Mouse (Mus musculus): ENCODE data around the gene Rabepk. TPM values are rescaled to one million over a fixed set of nuclear protein-coding genes. Genes with fewer than 3 reads are reported as not detected.
A peak's percentile ranks its signal among the peaks of the same experiment; 100 is the strongest.
"Not testable (repeated sequence)": the region's sequence is repeated elsewhere in the genome, so short reads cannot be mapped to it uniquely, and the experiment has no call there.

Rabepk gene
- polyA plus RNA-seq, 1 experiment from 2014 or later: 33.4 TPM

DNA sequence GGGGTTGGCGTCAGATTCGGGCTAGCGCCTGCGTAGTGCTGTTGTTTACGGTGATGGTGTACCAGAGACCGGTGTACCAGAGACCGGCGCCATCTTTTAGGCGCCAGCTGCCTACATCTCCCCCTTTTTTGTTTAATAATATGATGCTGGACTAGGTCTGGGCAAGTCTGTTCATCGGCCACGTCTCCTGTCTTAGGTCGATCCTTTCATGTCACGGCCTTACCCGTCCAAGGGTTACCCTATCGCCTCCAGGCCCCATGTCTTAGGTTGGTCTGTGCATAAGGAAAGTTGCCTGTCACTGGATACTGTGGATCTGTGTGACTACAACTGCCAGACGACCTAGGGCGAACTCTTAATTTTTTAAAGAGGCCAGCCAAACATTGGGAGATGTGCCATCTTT, 30.4 kb upstream of the Rabepk start:
- H3K9ac ChIP-seq (ENCODE audit: low read length); H3K27me3 ChIP-seq (ENCODE audit: control insufficient read depth, insufficient read depth, low read length); H3K36me3 ChIP-seq (ENCODE audit: control insufficient read depth, insufficient read depth, low read length); H3K9me3 ChIP-seq (replicated peaks; ENCODE audit: control insufficient read depth, low read length); H3K4me1 ChIP-seq (ENCODE audit: control insufficient read depth, insufficient read depth, low read length); ATAC-seq (ENCODE audit: insufficient read depth, low FRiP score); H3K27ac ChIP-seq (ENCODE audit: low read length); H3K4me2 ChIP-seq (ENCODE audit: low read depth, low read length); H3K4me3 ChIP-seq (replicated peaks; ENCODE audit: low read length): not testable (repeated sequence)
- 94% methylated on average over 17 of the region's 17 CpGs for WGBS

GRCm38 (mm10) chr2:34828026-34828425, 28.3 kb upstream of the Rabepk start:
- no peak overlapping the region for H3K27ac ChIP-seq (ENCODE audit: low read length)
- no peak for ATAC-seq (ENCODE audit: insufficient read depth, low FRiP score)
- WGBS: 73% methylated on average over 1 of the region's 1 CpGs

DNA sequence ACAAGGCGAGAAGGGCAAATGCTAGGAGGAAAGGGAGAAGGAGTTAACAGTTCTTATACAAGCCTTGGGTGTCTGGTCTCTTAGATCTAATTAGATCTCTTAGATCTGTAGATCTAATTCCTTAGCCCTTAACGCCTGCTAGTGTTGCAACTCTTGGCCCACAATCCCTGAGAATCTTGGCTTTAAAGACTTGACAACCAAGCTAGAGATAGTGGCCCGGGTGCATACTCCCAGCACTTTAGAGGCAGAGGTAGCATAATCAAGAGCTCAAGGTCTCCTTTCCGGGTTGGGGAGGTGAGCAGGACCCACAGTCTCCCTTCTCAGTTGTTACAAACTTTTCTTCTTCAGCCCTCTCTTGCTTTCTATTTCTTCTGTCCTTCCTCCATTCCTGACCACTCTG, 27.9 kb upstream of the Rabepk start:
- H3K9ac ChIP-seq (ENCODE audit: low read length): no peak overlapping the region
- no peak overlapping the region for H3K4me2 ChIP-seq (ENCODE audit: low read depth, low read length)
- no peaks in the 10 kb centered on the region for H3K9me3 ChIP-seq (replicated peaks; ENCODE audit: control insufficient read depth, low read length)
- H3K27me3 ChIP-seq (ENCODE audit: control insufficient read depth, insufficient read depth, low read length): no peaks in the 10 kb centered on the region
- no peaks in the 10 kb centered on the region for H3K36me3 ChIP-seq (ENCODE audit: control insufficient read depth, insufficient read depth, low read length)
- no peak overlapping the region for H3K4me3 ChIP-seq (replicated peaks; ENCODE audit: low read length)
- 87% methylated on average over 4 of the region's 4 CpGs for WGBS
- peaks cover 10% of the 10 kb centered on the region for H3K4me1 ChIP-seq (ENCODE audit: control insufficient read depth, insufficient read depth, low read length)
- H3K27ac ChIP-seq (ENCODE audit: low read length): no peak overlapping the region
- no peak for ATAC-seq (ENCODE audit: insufficient read depth, low FRiP score)

More at GRCm38 (mm10) chr2:34828026-34828425, 28.3 kb upstream of the Rabepk start:
- Histone ChIP-seq H3K9me3 (replicated peaks; ENCODE audit: control insufficient read depth, low read length) (no peaks in the 10 kb centered on the region), H3K36me3 (ENCODE audit: control insufficient read depth, insufficient read depth, low read length) (no peaks in the 10 kb centered on the region), H3K4me3 (replicated peaks; ENCODE audit: low read length) (no peak overlapping the region), H3K9ac (ENCODE audit: low read length) (no peak overlapping the region), H3K4me2 (ENCODE audit: low read depth, low read length) (no peak overlapping the region), H3K4me1 (ENCODE audit: control insufficient read depth, insufficient read depth, low read length) (peaks cover 10% of the 10 kb centered on the region), H3K27me3 (ENCODE audit: control insufficient read depth, insufficient read depth, low read length) (no peaks in the 10 kb centered on the region)

GRCm38 (mm10) chr2:34826460-34827231, 26.9 kb upstream of the Rabepk start:
- Histone ChIP-seq H3K36me3 (ENCODE audit: control insufficient read depth, insufficient read depth, low read length) (no peaks in the 10 kb centered on the region), H3K9me3 (replicated peaks; ENCODE audit: control insufficient read depth, low read length) (no peaks in the 10 kb centered on the region), H3K9ac (ENCODE audit: low read length) (peak overlapping the region; percentile 90), H3K27ac (ENCODE audit: low read length) (peak overlapping the region; percentile 45), H3K4me1 (ENCODE audit: control insufficient read depth, insufficient read depth, low read length) (peaks cover 10% of the 10 kb centered on the region), H3K4me2 (ENCODE audit: low read depth, low read length) (peak overlapping the region; percentile 95), H3K27me3 (ENCODE audit: control insufficient read depth, insufficient read depth, low read length) (no peaks in the 10 kb centered on the region), H3K4me3 (replicated peaks; ENCODE audit: low read length) (peak overlapping the region; percentile 75)
- no peak for ATAC-seq (ENCODE audit: insufficient read depth, low FRiP score)
- 33% methylated on average over 20 of the region's 21 CpGs for WGBS

GRCm38 (mm10) chr2:34825827-34826459, 26.2 kb upstream of the Rabepk start, which contains the start of gene Fbxw2:
Gene Fbxw2 (minus strand): TSS chr2:34826311.
- H3K4me3 ChIP-seq (replicated peaks; ENCODE audit: low read length): peak within 1 kb of the TSS; percentile 75
- peak; percentile 99 for ATAC-seq (ENCODE audit: insufficient read depth, low FRiP score)
- peak within 1 kb of the TSS; percentile 90 for H3K9ac ChIP-seq (ENCODE audit: low read length)
- H3K9me3 ChIP-seq (replicated peaks; ENCODE audit: control insufficient read depth, low read length): no peaks in the 10 kb centered on the region
- WGBS: 1% methylated on average over 57 of the region's 57 CpGs
- H3K36me3 ChIP-seq (ENCODE audit: control insufficient read depth, insufficient read depth, low read length): no peaks in the 10 kb centered on the region; the same call in 1 of the 2 replicates
- peak within 1 kb of the TSS; percentile 74 for H3K27ac ChIP-seq (ENCODE audit: low read length)
- no peaks in the 10 kb centered on the region for H3K27me3 ChIP-seq (ENCODE audit: control insufficient read depth, insufficient read depth, low read length)
- peaks cover 10% of the 10 kb centered on the region for H3K4me1 ChIP-seq (ENCODE audit: control insufficient read depth, insufficient read depth, low read length)
- peak within 1 kb of the TSS; percentile 95 for H3K4me2 ChIP-seq (ENCODE audit: low read depth, low read length)

DNA sequence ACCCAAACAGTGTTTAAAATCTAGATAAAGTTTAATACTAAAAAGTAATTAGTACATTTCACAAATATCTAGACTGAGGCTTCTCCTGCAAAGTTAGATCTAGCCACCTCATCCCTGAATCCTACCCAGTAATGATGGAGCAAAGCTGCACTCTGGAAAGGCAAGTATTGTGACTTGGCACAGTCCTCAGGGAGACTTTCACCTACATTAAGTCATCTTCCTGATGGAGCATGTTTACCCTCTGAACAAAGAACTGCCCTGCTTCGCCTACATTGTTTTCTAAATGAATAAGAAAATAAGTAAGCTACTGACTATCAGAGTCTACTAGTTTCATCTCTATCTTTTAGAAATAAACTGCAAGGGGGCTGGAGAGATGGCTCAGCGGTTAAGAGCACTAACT, 18.8 kb upstream of the Rabepk start:
- H3K36me3 ChIP-seq (ENCODE audit: control insufficient read depth, insufficient read depth, low read length): peaks cover 3% of the 10 kb centered on the region
- 92% methylated on average over 2 of the region's 2 CpGs for WGBS
- no peaks in the 10 kb centered on the region for H3K4me1 ChIP-seq (ENCODE audit: control insufficient read depth, insufficient read depth, low read length)

GRCm38 (mm10) chr2:34815893-34816292, 16.2 kb upstream of the Rabepk start:
- not testable (repeated sequence) for H3K4me2 ChIP-seq (ENCODE audit: low read depth, low read length); ATAC-seq (ENCODE audit: insufficient read depth, low FRiP score); H3K27ac ChIP-seq (ENCODE audit: low read length); H3K27me3 ChIP-seq (ENCODE audit: control insufficient read depth, insufficient read depth, low read length); H3K4me3 ChIP-seq (replicated peaks; ENCODE audit: low read length); H3K4me1 ChIP-seq (ENCODE audit: control insufficient read depth, insufficient read depth, low read length); H3K9me3 ChIP-seq (replicated peaks; ENCODE audit: control insufficient read depth, low read length); H3K9ac ChIP-seq (ENCODE audit: low read length)
- peaks cover 12% of the 10 kb centered on the region for H3K36me3 ChIP-seq (ENCODE audit: control insufficient read depth, insufficient read depth, low read length)
- WGBS: 95% methylated on average over 2 of the region's 2 CpGs

More for the DNA sequence above, 18.8 kb upstream of the Rabepk start:
- H3K27ac ChIP-seq (ENCODE audit: low read length): no peak overlapping the region
- H3K27me3 ChIP-seq (ENCODE audit: control insufficient read depth, insufficient read depth, low read length): no peaks in the 10 kb centered on the region
- H3K4me3 ChIP-seq (replicated peaks; ENCODE audit: low read length): no peak overlapping the region
- H3K9ac ChIP-seq (ENCODE audit: low read length): no peak overlapping the region
- H3K4me2 ChIP-seq (ENCODE audit: low read depth, low read length): no peak overlapping the region
- no peak for ATAC-seq (ENCODE audit: insufficient read depth, low FRiP score)
- H3K9me3 ChIP-seq (replicated peaks; ENCODE audit: control insufficient read depth, low read length): no peaks in the 10 kb centered on the region

DNA sequence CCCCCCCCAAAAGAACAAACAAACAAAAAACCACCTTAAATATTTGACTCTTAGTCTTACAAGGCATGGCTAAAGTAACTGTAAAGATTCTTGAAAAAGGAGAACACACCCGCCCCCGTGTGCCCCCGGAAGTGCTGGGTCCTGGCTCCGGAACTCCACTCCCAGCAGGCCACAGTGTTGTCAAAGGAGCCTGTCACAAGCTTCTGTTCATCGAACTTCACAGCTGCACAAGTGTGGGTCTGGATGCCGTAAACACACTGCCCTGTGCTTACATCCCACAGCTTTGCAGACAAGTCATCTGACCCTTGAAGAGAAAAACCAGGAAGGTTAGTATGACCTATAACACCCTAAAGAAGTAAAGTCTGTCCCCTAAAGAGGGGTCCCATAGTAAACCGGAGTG, 13.0 kb upstream of the Rabepk start:
- no peaks in the 10 kb centered on the region for H3K4me1 ChIP-seq (ENCODE audit: control insufficient read depth, insufficient read depth, low read length)
- H3K9ac ChIP-seq (ENCODE audit: low read length): no peak overlapping the region
- H3K4me3 ChIP-seq (replicated peaks; ENCODE audit: low read length): no peak overlapping the region
- WGBS: 83% methylated on average over 7 of the region's 7 CpGs
- no peak for ATAC-seq (ENCODE audit: insufficient read depth, low FRiP score)
- no peak overlapping the region for H3K27ac ChIP-seq (ENCODE audit: low read length)
- no peak overlapping the region for H3K4me2 ChIP-seq (ENCODE audit: low read depth, low read length)
- H3K27me3 ChIP-seq (ENCODE audit: control insufficient read depth, insufficient read depth, low read length): no peaks in the 10 kb centered on the region
- peaks cover 16% of the 10 kb centered on the region for H3K36me3 ChIP-seq (ENCODE audit: control insufficient read depth, insufficient read depth, low read length)
- no peaks in the 10 kb centered on the region for H3K9me3 ChIP-seq (replicated peaks; ENCODE audit: control insufficient read depth, low read length)

DNA sequence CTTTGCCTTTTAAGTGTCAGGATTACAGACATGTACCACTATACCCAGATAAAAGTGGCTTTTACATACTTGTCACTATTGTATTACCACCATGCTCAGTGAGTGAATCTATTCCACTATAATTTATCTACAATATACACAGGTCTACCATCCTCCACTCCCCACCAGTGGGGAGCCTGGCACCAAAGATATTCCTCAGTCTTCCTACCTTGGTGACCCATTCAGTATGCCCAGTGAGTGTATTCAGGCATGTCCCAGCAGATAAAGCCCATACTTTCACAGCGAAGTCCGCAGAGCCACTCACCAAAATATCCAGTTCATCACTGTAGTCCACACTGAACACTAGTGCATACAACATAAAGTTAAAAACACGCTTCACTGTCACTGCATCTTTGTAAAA, 11.1 kb upstream of the Rabepk start:
- Histone ChIP-seq H3K27me3 (ENCODE audit: control insufficient read depth, insufficient read depth, low read length) (no peaks in the 10 kb centered on the region), H3K9me3 (replicated peaks; ENCODE audit: control insufficient read depth, low read length) (no peaks in the 10 kb centered on the region), H3K36me3 (ENCODE audit: control insufficient read depth, insufficient read depth, low read length) (peaks cover 12% of the 10 kb centered on the region), H3K9ac (ENCODE audit: low read length) (no peak overlapping the region), H3K27ac (ENCODE audit: low read length) (no peak overlapping the region), H3K4me1 (ENCODE audit: control insufficient read depth, insufficient read depth, low read length) (peaks cover 3% of the 10 kb centered on the region; the same call in 1 of the 2 replicates), H3K4me2 (ENCODE audit: low read depth, low read length) (no peak overlapping the region), H3K4me3 (replicated peaks; ENCODE audit: low read length) (no peak overlapping the region)
- no peak for ATAC-seq (ENCODE audit: insufficient read depth, low FRiP score)
- 93% methylated on average over 3 of the region's 3 CpGs for WGBS

Measured in stomach, embryonic 16.5 days (tissue).